Mouse (Mus musculus): ENCODE data around the gene Ltn1.

Gene Ltn1

GRCm38 (mm10) chr16:87393813-87394548 lies 38.4 kb downstream of the Ltn1 start:
- peak; percentile 52 for DNase-seq (ENCODE audit: low spot score)

- DNase-seq (ENCODE audit: low spot score) = no peak
Measured at GRCm38 (mm10) chr16:87387444-87387977, 44.9 kb downstream of the Ltn1 start.

GRCm38 (mm10) chr16:87384366-87384765 lies 48.0 kb downstream of the Ltn1 start:
- no peak for DNase-seq (ENCODE audit: low spot score)

- no peak for DNase-seq (ENCODE audit: low spot score)
Measured at GRCm38 (mm10) chr16:87382996-87383395, 49.4 kb downstream of the Ltn1 start.

DNA sequence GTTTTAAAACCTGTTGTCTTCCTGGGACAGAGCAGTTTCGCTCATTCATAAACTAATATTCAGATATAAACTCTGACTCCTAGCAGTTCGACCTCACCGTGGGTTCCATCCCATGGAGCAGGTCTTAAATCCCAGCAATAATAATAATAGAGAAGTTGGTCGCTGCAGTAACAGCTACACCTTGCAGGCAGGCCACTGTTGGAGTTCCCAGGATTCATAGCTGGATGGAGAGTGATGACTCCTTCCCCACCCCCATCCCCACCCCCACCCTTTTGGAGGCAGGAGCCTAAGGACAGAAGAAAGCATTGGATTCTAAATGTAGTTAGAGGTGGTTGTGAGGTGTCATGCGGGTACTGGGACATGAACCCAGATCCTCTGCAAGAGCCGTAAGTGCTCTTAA lies 66.0 kb downstream of the Ltn1 start:
- DNase-seq (ENCODE audit: low spot score) = no peak

- no peak for DNase-seq (ENCODE audit: low spot score)
Measured at GRCm38 (mm10) chr16:87366035-87366434, 66.4 kb downstream of the Ltn1 start.

DNA sequence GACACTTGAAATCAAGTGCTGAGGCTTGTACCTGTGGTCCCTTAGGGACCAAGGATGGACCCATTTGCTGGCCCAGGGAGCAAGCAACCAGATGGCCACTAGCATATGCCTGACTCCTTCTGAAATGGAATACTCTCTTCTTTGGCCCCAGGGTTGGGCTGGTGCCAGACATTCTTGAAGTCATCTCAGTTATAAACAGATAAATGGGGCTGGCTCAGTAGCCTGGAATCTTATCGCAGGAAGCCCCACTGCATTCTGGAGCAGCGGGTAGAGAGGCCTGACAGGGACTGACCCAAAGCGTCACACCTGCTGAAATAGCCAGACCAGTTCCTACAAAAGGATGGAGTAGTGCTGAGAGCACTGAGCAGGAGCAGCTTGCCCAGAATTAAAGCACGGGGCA lies 68.2 kb downstream of the Ltn1 start:
- no peak for DNase-seq (ENCODE audit: low spot score)

DNA sequence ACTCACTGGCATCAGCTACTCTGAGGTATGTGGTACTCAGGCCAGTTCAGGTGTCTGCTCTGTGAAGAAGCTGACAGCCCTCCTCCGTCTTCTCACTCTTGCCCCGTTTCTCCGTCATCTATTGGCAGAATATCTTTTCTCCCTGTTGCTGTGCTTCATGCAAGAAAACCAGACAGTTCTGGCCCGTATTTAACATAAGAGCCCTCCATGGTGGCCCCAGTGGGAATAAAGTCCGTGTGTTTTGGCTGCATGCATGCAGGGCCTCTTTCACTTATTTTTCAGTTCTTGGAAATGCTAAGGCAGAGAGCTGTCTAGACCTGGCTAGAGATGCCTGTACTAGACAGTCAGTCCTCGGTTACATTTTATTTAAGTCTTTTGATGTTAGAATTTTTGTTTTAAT lies 72.3 kb downstream of the Ltn1 start:
- no peak for DNase-seq (ENCODE audit: low spot score)

DNA sequence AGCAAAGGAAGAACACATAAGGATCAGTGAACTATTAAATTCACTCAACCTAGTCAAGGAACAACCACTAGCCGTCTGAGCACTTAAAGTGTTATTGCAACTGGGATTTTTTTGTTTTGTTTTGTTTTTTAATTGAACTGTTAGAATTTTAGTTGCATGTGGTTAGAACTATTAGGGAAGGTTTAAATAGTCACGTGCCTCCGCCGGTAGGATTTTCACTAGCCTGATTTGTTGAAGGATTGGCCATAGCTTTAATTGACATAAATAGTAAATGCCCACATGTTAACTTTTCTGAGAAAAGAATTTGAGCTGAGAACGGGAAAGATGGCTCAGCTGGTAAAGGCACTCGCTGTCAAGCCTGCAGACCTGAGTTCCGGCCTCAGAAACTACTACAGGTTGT lies 77.7 kb downstream of the Ltn1 start:
- DNase-seq (ENCODE audit: low spot score) = no peak

GRCm38 (mm10) chr16:87354075-87354583 lies 78.3 kb downstream of the Ltn1 start, which contains the start of gene N6amt1:
TSS of gene N6amt1 (plus strand) at chr16:87354185.
- DNase-seq (ENCODE audit: low spot score) = peak; percentile 91

DNA sequence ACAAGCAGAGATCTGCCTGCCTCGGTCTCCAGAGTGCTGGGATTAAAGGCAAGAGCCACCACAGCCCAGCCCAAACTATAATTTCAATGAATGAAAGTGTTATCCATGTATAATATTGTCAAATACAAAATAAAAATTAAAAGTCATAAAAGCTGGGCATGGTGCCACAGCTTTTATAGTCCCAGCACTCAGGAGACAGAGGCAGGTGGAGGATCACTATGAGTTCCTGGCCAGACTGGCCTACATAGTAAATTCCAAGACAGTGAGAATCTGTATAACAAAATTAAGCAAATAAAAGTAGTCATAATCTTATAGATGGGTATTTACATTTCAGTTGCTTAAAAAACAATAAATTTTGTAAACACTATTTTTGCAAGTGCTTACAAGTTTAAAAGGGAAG lies 78.8 kb downstream of the Ltn1 start:
- DNase-seq (ENCODE audit: low spot score) = no peak

DNA sequence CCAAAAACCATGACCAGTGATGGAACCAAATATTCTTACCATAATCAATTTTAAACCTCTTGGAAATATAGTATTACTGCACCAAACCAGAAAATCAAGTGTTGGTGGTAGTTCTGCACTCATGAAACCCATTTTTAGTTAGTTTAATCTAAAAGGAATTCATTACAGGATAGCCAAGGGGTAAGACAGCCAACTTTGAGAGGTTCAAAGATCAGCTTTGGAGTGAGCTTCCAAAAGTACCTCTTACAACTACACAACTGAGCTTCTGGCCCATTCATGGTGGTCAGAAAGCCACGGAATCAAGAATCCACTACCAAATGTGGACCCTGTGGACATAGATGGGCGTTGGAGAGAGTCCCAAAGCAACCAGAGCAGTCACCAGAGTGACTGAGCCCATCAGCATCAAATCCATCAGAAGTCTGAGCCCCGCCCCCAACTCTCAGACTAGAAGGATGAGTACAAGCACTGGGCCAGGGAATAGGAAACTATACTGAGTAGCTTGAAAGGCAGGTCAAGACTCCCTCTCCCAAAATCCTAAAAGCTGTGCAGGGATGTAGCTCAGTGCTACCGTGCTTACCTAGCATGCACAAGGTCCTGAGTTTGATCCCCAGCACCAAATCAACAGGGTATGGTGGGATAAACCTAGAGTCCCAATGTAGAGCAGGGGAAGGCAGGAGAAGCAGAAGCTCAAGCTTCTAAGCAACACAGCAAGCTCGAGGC lies 80.9 kb downstream of the Ltn1 start:
- DNase-seq (ENCODE audit: low spot score) = no peak

DNA sequence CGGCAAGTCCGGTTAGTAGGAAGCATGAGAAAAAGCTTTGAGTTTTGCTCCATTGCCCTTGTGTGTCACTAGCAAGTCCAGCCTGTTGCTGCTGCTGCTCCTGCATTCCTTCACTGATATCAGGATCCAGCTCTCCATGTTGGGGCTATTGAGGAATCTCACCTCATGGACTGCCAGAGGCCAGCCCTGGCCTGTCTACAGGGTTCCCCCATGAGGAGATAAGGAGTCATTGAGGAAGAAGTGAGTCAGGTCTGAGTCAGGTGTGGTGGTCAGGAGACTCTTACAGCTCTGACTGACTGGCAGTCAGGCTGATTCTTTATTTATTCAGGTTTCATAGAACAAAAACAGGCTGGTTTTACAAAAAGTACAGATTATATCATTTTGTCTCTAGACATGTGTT lies 84.3 kb downstream of the Ltn1 start:
- no peak for DNase-seq (ENCODE audit: low spot score)

GRCm38 (mm10) chr16:87341043-87341572 lies 91.3 kb downstream of the Ltn1 start:
- no peak for DNase-seq (ENCODE audit: low spot score)

DNA sequence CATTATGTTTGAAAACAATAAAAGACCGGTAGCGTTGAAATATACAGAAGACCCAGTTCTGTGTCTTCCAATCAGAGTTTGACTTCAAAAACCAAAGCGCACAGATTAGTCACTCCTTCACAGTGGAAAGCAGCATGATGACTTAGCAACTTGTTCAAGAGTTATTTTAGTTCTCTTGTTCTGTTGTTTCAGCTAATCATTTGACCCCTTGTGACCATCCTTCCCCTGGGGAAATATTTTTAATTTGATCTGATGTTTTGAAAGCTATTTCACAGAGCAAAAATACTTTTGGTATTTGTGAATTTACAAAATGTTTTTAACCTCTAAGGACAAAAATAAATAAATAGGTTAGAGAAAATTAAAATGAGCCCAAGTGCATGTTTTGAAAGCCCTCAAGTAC lies 97.7 kb downstream of the Ltn1 start:
- no peak for DNase-seq (ENCODE audit: low spot score)

- no peak for DNase-seq (ENCODE audit: low spot score)
Measured at GRCm38 (mm10) chr16:87329986-87330385, 102.4 kb downstream of the Ltn1 start.
